Mouse (Mus musculus) lung, embryonic 14.5 days (tissue): ENCODE measurements around the gene Lcmt1. TPM values are rescaled to one million over a fixed set of nuclear protein-coding genes. Genes with fewer than 3 reads are reported as not detected.

ENCODE experiments used
- ATAC-seq: fragments of 200-750 bp; cut with Nextera tagmentation; 2 replicates; pipeline ENCODE4 v1.8.0; 2017; ENCODE audit warnings: mild to moderate bottlenecking, moderate TSS enrichment, moderate library complexity; ENCODE audit not compliant: insufficient read depth
- DNase-seq: peaks from one replicate; pipeline ENCODE4 v3.0.0-alpha.2; 2015
- H3K27ac ChIP-seq: fragments of 300-500 bp; sonication (generic); 2 replicates; pipeline ENCODE4 v1.5.1; 2014; ENCODE audit warnings: low read depth, mild to moderate bottlenecking, moderate library complexity
- H3K27me3 ChIP-seq: fragments of 300-500 bp; sonication (generic); 2 replicates; pipeline ENCODE4 v1.6.1; 2014; ENCODE audit warnings: low read length, control low read depth; ENCODE audit not compliant: insufficient read depth
- H3K36me3 ChIP-seq: fragments of 300-500 bp; sonication (generic); 2 replicates; pipeline ENCODE4 v1.6.1; 2014; ENCODE audit warnings: control low read depth; ENCODE audit not compliant: insufficient read depth
- H3K4me1 ChIP-seq: fragments of 300-500 bp; sonication (generic); 2 replicates; pipeline ENCODE4 v1.6.1; 2014; ENCODE audit warnings: antibody characterized with exemption, control low read depth; ENCODE audit not compliant: insufficient read depth
- H3K4me2 ChIP-seq: fragments of 300-500 bp; sonication (generic); 2 replicates; pipeline ENCODE4 v1.6.1; 2014; ENCODE audit warnings: mild to moderate bottlenecking
- H3K4me3 ChIP-seq: fragments of 300-500 bp; sonication (generic); 2 replicates; pipeline ENCODE4 v1.5.1; 2014; ENCODE audit warnings: low read depth, low read length
- H3K9ac ChIP-seq: fragments of 300-500 bp; sonication (generic); 2 replicates; pipeline ENCODE4 v1.6.1; 2014
- H3K9me3 ChIP-seq: fragments of 300-500 bp; sonication (generic); 2 replicates; pipeline ENCODE4 v1.6.1; 2016; ENCODE audit warnings: low read depth, low read length, control low read depth
- CTCF ChIP-seq: IDR thresholded peaks from 2 replicates; pipeline ENCODE4 v1.5.1; 2016; ENCODE audit warnings: antibody characterized with exemption, low read depth
- WGBS: fragments of 180-500 bp; shearing (Covaris S2); extraction: QIAGEN DNeasy Blood & Tissue Kit; methylation state at CpG from one replicate; pipeline ENCODE4 v1.1.7; 2014; 5-methylcytosine and 5-hydroxymethylcytosine counted together
- polyA plus RNA-seq: library from polyadenylated mRNA; unstranded; fragments of >200 nt; fragmentation: Nextera tagmentation; extraction: Ambion mirVana; gene quantifications from 2 replicates; pipeline ENCODE4 v1.2.1, GENCODE M21; 2014

Gene Lcmt1
- polyA plus RNA-seq, 1 experiment from 2014 or later: 43.9 TPM

- no peak for ATAC-seq
- Histone ChIP-seq H3K4me2 (no peak overlapping the region), H3K36me3 (peaks cover 8% of the 10 kb centered on the region; the same call in 1 of the 2 replicates), H3K9ac (no peak overlapping the region), H3K4me1 (no peaks in the 10 kb centered on the region), H3K9me3 (no peaks in the 10 kb centered on the region), H3K27ac (no peak overlapping the region), H3K27me3 (no peaks in the 10 kb centered on the region), H3K4me3 (no peak overlapping the region)
- no peak for TF ChIP-seq CTCF
- WGBS: 54% methylated on average over 4 of the region's 4 CpGs
- DNase-seq: no peak
Observed at GRCm38 (mm10) chr7:123416803-123417202, 47.2 kb downstream of the Lcmt1 start.

- Histone ChIP-seq H3K27me3 (no peaks in the 10 kb centered on the region), H3K9me3 (no peaks in the 10 kb centered on the region), H3K4me3 (no peak overlapping the region), H3K4me1 (no peaks in the 10 kb centered on the region), H3K4me2 (no peak overlapping the region), H3K36me3 (peaks cover 5% of the 10 kb centered on the region; the same call in 1 of the 2 replicates), H3K27ac (no peak overlapping the region), H3K9ac (no peak overlapping the region)
- WGBS: 88% methylated on average over 3 of the region's 3 CpGs
- DNase-seq (no peak), ATAC-seq (no peak)
- no peak for TF ChIP-seq CTCF
Observed at GRCm38 (mm10) chr7:123417661-123418060, 48.1 kb downstream of the Lcmt1 start.

GRCm38 (mm10) chr7:123419984-123420383 lies 50.4 kb downstream of the Lcmt1 start:
- Histone ChIP-seq H3K9me3 (no peaks in the 10 kb centered on the region), H3K27me3 (no peaks in the 10 kb centered on the region), H3K4me2 (no peak overlapping the region), H3K36me3 (peaks cover 10% of the 10 kb centered on the region), H3K27ac (no peak overlapping the region), H3K4me3 (no peak overlapping the region), H3K9ac (no peak overlapping the region), H3K4me1 (no peaks in the 10 kb centered on the region)
- WGBS: 89% methylated on average over 4 of the region's 4 CpGs
- ATAC-seq: no peak
- DNase-seq: no peak
- TF ChIP-seq CTCF: no peak

GRCm38 (mm10) chr7:123421958-123422357 lies 52.4 kb downstream of the Lcmt1 start:
- peak; percentile 12 for DNase-seq
- Histone ChIP-seq H3K4me2 (no peak overlapping the region), H3K4me3 (no peak overlapping the region), H3K9ac (no peak overlapping the region), H3K27me3 (no peaks in the 10 kb centered on the region), H3K36me3 (peaks cover 10% of the 10 kb centered on the region), H3K9me3 (no peaks in the 10 kb centered on the region), H3K27ac (no peak overlapping the region), H3K4me1 (no peaks in the 10 kb centered on the region)
- ATAC-seq: no peak
- TF ChIP-seq CTCF: no peak
- 68% methylated on average over 3 of the region's 3 CpGs for WGBS

- H3K36me3 ChIP-seq: peaks cover 18% of the 10 kb centered on the region
- no peaks in the 10 kb centered on the region for H3K27me3 ChIP-seq
- no peak for ATAC-seq
- H3K4me1 ChIP-seq: no peaks in the 10 kb centered on the region
- no peak overlapping the region for H3K27ac ChIP-seq
- H3K9ac ChIP-seq: no peak overlapping the region
- H3K4me3 ChIP-seq: no peak overlapping the region
- no peak overlapping the region for H3K4me2 ChIP-seq
- TF ChIP-seq CTCF: no peak
- WGBS: 90% methylated on average over 6 of the region's 6 CpGs
- DNase-seq: no peak
- no peaks in the 10 kb centered on the region for H3K9me3 ChIP-seq
Observed at GRCm38 (mm10) chr7:123424281-123424680, 54.7 kb downstream of the Lcmt1 start.

GRCm38 (mm10) chr7:123425134-123425757 lies 55.7 kb downstream of the Lcmt1 start:
- Histone ChIP-seq H3K9me3 (no peaks in the 10 kb centered on the region), H3K36me3 (peaks cover 18% of the 10 kb centered on the region), H3K9ac (no peak overlapping the region), H3K27ac (no peak overlapping the region), H3K27me3 (no peaks in the 10 kb centered on the region), H3K4me1 (no peaks in the 10 kb centered on the region), H3K4me2 (no peak overlapping the region), H3K4me3 (no peak overlapping the region)
- ATAC-seq (no peak), DNase-seq (no peak)
- WGBS: 82% methylated on average over 6 of the region's 6 CpGs
- TF ChIP-seq CTCF: no peak

GRCm38 (mm10) chr7:123429624-123430410 lies 60.2 kb downstream of the Lcmt1 start:
- Histone ChIP-seq H3K9me3 (no peaks in the 10 kb centered on the region), H3K4me3 (no peak overlapping the region), H3K36me3 (peaks cover 8% of the 10 kb centered on the region; the same call in 1 of the 2 replicates), H3K4me2 (no peak overlapping the region), H3K9ac (no peak overlapping the region), H3K4me1 (no peaks in the 10 kb centered on the region), H3K27ac (no peak overlapping the region), H3K27me3 (no peaks in the 10 kb centered on the region)
- DNase-seq: no peak
- no peak for ATAC-seq
- 64% methylated on average over 8 of the region's 8 CpGs for WGBS
- TF ChIP-seq CTCF: no peak
